Comparison of ENCODE assay signal across 19 mouse cellular contexts in the genomic region with DNA sequence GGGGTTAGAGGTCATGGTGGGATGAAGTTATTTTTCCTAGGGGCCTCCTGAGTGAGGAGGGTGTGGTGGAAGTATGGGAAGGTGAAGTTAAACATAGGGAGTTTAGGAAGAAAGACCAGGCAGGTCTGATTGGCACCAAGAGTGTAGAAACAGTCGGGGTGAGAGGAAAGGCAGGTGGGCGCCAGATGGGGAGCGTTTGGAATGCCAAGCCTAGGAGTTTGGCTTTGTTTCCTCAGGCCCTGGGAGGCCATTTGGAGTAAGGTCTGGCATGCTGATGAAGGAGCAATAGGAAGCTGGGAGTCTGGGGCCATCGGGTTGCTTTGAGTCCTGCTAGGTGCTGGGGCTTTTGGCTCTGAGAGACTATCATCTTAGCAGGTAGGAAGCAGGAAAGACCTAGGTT. TPM values are rescaled to one million over a fixed set of nuclear protein-coding genes. Genes with fewer than 3 reads are reported as not detected.
DNase-seq lines count a peak whose midpoint lies in the region; ATAC-seq lines count a peak whose summit lies in the region.
"Had no signal": no experiment of that assay in that cellular context is flagged by ENCODE, and none has a peak within 500 bp of the region (broad histone marks: within the 10 kb centered on the region; RNA-seq: fewer than 3 reads in every experiment).

No protein-coding gene starts in this region.

- H3K9ac ChIP-seq in hindbrain, embryonic 13.5 days: no peak overlapping the region
- H3K9ac ChIP-seq in hindbrain, embryonic 11.5 days (ENCODE audit: low read depth, low read length): no peak overlapping the region
- H3K9ac ChIP-seq: heart, embryonic 13.5 days; limb, embryonic 12.5 days; midbrain, embryonic 12.5 days had no signal

- H3K4me2 ChIP-seq in hindbrain, embryonic 13.5 days: no peak overlapping the region
- no peak overlapping the region for H3K4me2 ChIP-seq in hindbrain, embryonic 11.5 days (replicated peaks; ENCODE audit: low read depth, low read length)
- H3K4me2 ChIP-seq: heart, embryonic 13.5 days; limb, embryonic 12.5 days; midbrain, embryonic 12.5 days had no signal

- H3K27ac ChIP-seq in hindbrain, embryonic 13.5 days: peak overlapping the region; percentile 14
- no peak overlapping the region for H3K27ac ChIP-seq in hindbrain, embryonic 11.5 days (ENCODE audit: low read depth, low read length)
- peak overlapping the region; percentile 35; the same call in 1 of the 2 replicates for H3K27ac ChIP-seq in embryonic facial prominence, embryonic 10.5 days (replicated peaks)
- H3K27ac ChIP-seq: heart, embryonic 13.5 days; limb, embryonic 12.5 days; midbrain, embryonic 12.5 days had no signal

- WGBS in hindbrain, embryonic 13.5 days: 46% methylated on average over 4 of the region's 4 CpGs
- 63% methylated on average over 4 of the region's 4 CpGs for WGBS in hindbrain, embryonic 11.5 days
- WGBS in embryonic facial prominence, embryonic 10.5 days: 76% methylated on average over 4 of the region's 4 CpGs

- H3K36me3 ChIP-seq in hindbrain, embryonic 13.5 days: no peaks in the 10 kb centered on the region
- no peaks in the 10 kb centered on the region for H3K36me3 ChIP-seq in hindbrain, embryonic 11.5 days (ENCODE audit: control insufficient read depth, insufficient read depth, low read length)
- H3K36me3 ChIP-seq in embryonic facial prominence, embryonic 10.5 days (replicated peaks): no peaks in the 10 kb centered on the region
- H3K36me3 ChIP-seq: heart, embryonic 13.5 days; limb, embryonic 12.5 days; midbrain, embryonic 12.5 days had no signal

- no peaks in the 10 kb centered on the region for H3K27me3 ChIP-seq in hindbrain, embryonic 13.5 days
- no peaks in the 10 kb centered on the region for H3K27me3 ChIP-seq in hindbrain, embryonic 11.5 days (ENCODE audit: control insufficient read depth, insufficient read depth, low read length)
- H3K27me3 ChIP-seq in embryonic facial prominence, embryonic 10.5 days (replicated peaks; ENCODE audit: low read depth, poor library complexity, severe bottlenecking): no peaks in the 10 kb centered on the region
- H3K27me3 ChIP-seq: heart, embryonic 13.5 days; limb, embryonic 12.5 days; midbrain, embryonic 12.5 days had no signal

- 0 out of 2 replicates have a peak, but pooled peaks cover 6% of the 10 kb centered on the region for H3K9me3 ChIP-seq in hindbrain, embryonic 13.5 days
- no peaks in the 10 kb centered on the region for H3K9me3 ChIP-seq in hindbrain, embryonic 11.5 days (ENCODE audit: control insufficient read depth, low read length)
- peaks cover 6% of the 10 kb centered on the region for H3K9me3 ChIP-seq in embryonic facial prominence, embryonic 10.5 days
- H3K9me3 ChIP-seq: heart, embryonic 13.5 days; limb, embryonic 12.5 days; midbrain, embryonic 12.5 days had no signal

- no peak overlapping the region for H3K4me3 ChIP-seq in hindbrain, embryonic 13.5 days
- no peak overlapping the region for H3K4me3 ChIP-seq in hindbrain, embryonic 11.5 days (ENCODE audit: low read depth, low read length)
- H3K4me3 ChIP-seq in embryonic facial prominence, embryonic 10.5 days: no peak overlapping the region
- H3K4me3 ChIP-seq: heart, embryonic 13.5 days; limb, embryonic 12.5 days; midbrain, embryonic 12.5 days had no signal

- intact Hi-C loops in gastrocnemius, postnatal 14 days (cut with DNase I; ENCODE audit: low total_unique reads): no loop called here

- DNase-seq in hindbrain, embryonic 11.5 days (ENCODE audit: low spot score): no peak
- peak; percentile 80 for DNase-seq in brain, adult 2 months (ENCODE audit: low read depth, low spot score)
- peak; percentile 73 to 76 for DNase-seq in cerebellum, adult 18-20 months
- DNase-seq in embryonic facial prominence, embryonic 10.5 days (ENCODE audit: low spot score): no peak
- DNase-seq in liver: no peak
- no peak for DNase-seq in gastrocnemius, postnatal 14 days
- DNase-seq: B cell, adult 2 months; heart, postnatal 4 days; kidney, adult 11 months; kidney, postnatal 25 days; layer of hippocampus, postnatal 36 days; lung, adult 18-20 months; lung, postnatal 36 days; right cerebral cortex, postnatal 14 days had no signal

- no peak for ATAC-seq in hindbrain, embryonic 13.5 days (ENCODE audit: low FRiP score)
- no peak for ATAC-seq in hindbrain, embryonic 11.5 days (ENCODE audit: low FRiP score)
- ATAC-seq in erythroid progenitor cell, adult 5-6 weeks (replicated peaks; ENCODE audit: low FRiP score, poor library complexity, severe bottlenecking): no peak

- peaks cover 8% of the 10 kb centered on the region; the same call in 1 of the 2 replicates for H3K4me1 ChIP-seq in hindbrain, embryonic 13.5 days (replicated peaks)
- H3K4me1 ChIP-seq in hindbrain, embryonic 11.5 days (replicated peaks; ENCODE audit: control insufficient read depth, insufficient read depth, low read length): no peaks in the 10 kb centered on the region
- H3K4me1 ChIP-seq in embryonic facial prominence, embryonic 10.5 days: peaks cover 6% of the 10 kb centered on the region; the same call in 1 of the 2 replicates
- H3K4me1 ChIP-seq: limb, embryonic 12.5 days had no signal

RNA-seq across cellular contexts. Expression of gene Rps24, which starts 56.0 kb away (rescaled TPM):
- 660 and 675 TPM in 2 replicates for polyA plus RNA-seq in hindbrain, embryonic 13.5 days (2015; fragmentation: Nextera tagmentation; extraction: Ambion mirVana)
- 1,026 and 1,035 TPM in 2 replicates for polyA plus RNA-seq in hindbrain, embryonic 11.5 days (2014; fragmentation: Nextera tagmentation; extraction: Ambion mirVana)
- polyA plus RNA-seq in embryonic facial prominence, embryonic 10.5 days (2016; fragmentation: Nextera tagmentation; extraction: Ambion mirVana): 1,131 and 1,182 TPM in 2 replicates
- 1,164 and 1,524 TPM in 2 replicates for total RNA-seq in erythroid progenitor cell, adult 5-6 weeks (2015; ENCODE audit: low replicate concordance)
- total RNA-seq in erythroid progenitor cell, adult 5-6 weeks (2017; ENCODE audit: low replicate concordance): 700 and 940 TPM in 2 replicates
- 100 to 1,000 TPM; 883 to 959 TPM for total RNA-seq in gastrocnemius, postnatal 14 days (2021)

RNA-seq across cellular contexts. Expression of gene Polr3a, which starts 56.0 kb away (rescaled TPM):
- polyA plus RNA-seq in hindbrain, embryonic 13.5 days (2015; fragmentation: Nextera tagmentation; extraction: Ambion mirVana): 20.7 and 22.6 TPM in 2 replicates
- polyA plus RNA-seq in hindbrain, embryonic 11.5 days (2014; fragmentation: Nextera tagmentation; extraction: Ambion mirVana): 19.9 and 22.4 TPM in 2 replicates
- 20.4 and 21.4 TPM in 2 replicates for polyA plus RNA-seq in embryonic facial prominence, embryonic 10.5 days (2016; fragmentation: Nextera tagmentation; extraction: Ambion mirVana)
- 6.5 and 34.8 TPM in 2 replicates for total RNA-seq in erythroid progenitor cell, adult 5-6 weeks (2015; ENCODE audit: low replicate concordance)
- total RNA-seq in erythroid progenitor cell, adult 5-6 weeks (2017; ENCODE audit: low replicate concordance): 3.7 and 8.2 TPM in 2 replicates
- 1 to 10 TPM; 7.5 to 8.1 TPM for total RNA-seq in gastrocnemius, postnatal 14 days (2021)

Comparison
In these comparisons a context has a peak if more than half of its experiments do, and no peak if none do; other contexts are left out.
1. DNase-seq: peak in brain, adult 2 months (single experiment) and cerebellum, adult 18-20 months (2 of 2); none in hindbrain, embryonic 11.5 days (single experiment), embryonic facial prominence, embryonic 10.5 days (single experiment), liver (single experiment) and gastrocnemius, postnatal 14 days (single experiment).